Mouse (Mus musculus): ENCODE measurements around the gene Robo3. TPM values are rescaled to one million over a fixed set of nuclear protein-coding genes. Genes with fewer than 3 reads are reported as not detected.

Robo3 gene
- total RNA-seq (2023): not detected

GRCm38 (mm10) chr9:37432720-37433421 lies at the start of gene Robo3:
Robo3 (minus strand) TSS chr9:37433246.

GRCm38 (mm10) chr9:37401802-37402201 lies 31.2 kb downstream of the Robo3 start, which contains the start of gene Robo4:
Robo4 (plus strand) TSS chr9:37401897.

GRCm38 (mm10) chr9:37367301-37368080 lies 65.6 kb downstream of the Robo3 start, which contains the start of gene Hepacam:
Hepacam (plus strand) TSS chr9:37367351.

Other genes starting within 250 kb of the Robo3 start
- 1 to 10 TPM; 1.4 to 1.7 TPM for gene Tmem218, start 225.0 kb downstream of the Robo3 start, total RNA-seq (2023)
- 10 to 100 TPM; 30.8 to 36.8 TPM for gene Slc37a2, start 177.5 kb downstream of the Robo3 start, total RNA-seq (2023)
- gene Ccdc15, start 84.8 kb downstream of the Robo3 start, total RNA-seq (2023): 10 to 100 TPM; 15.4 to 16.8 TPM
- gene Hepacam, start 65.9 kb downstream of the Robo3 start, total RNA-seq (2023): not detected
- not detected for gene Robo4, start 31.3 kb downstream of the Robo3 start, total RNA-seq (2023)
- gene Msantd2, start 56.1 kb upstream of the Robo3 start, total RNA-seq (2023): 10 to 100 TPM; 31.0 to 41.6 TPM
- gene Esam, start 94.8 kb upstream of the Robo3 start, total RNA-seq (2023): not detected
- gene Vsig2, start 106.0 kb upstream of the Robo3 start, total RNA-seq (2023): not detected
- 1 to 10 TPM; 2.4 to 3.6 TPM for gene Nrgn, start 119.7 kb upstream of the Robo3 start, total RNA-seq (2023)
- 10 to 100 TPM; 10.4 to 12.5 TPM for gene Siae, start 122.5 kb upstream of the Robo3 start, total RNA-seq (2023)
- 1 to 10 TPM; 1.7 to 2.1 TPM for gene Spa17, start 180.5 kb upstream of the Robo3 start, total RNA-seq (2023)
- 10 to 100 TPM; 53.0 to 53.5 TPM for gene Tbrg1, start 224.1 kb upstream of the Robo3 start, total RNA-seq (2023)
- not detected for gene Panx3, start 236.0 kb upstream of the Robo3 start, total RNA-seq (2023)

Measured in B cell, adult 67 days (primary cell).